In genomic region chr19:38760441-38760840, GRCm38 (mm10) we compare ENCODE assay signal across 19 mouse cellular contexts. TPM values are rescaled to one million over a fixed set of nuclear protein-coding genes. Genes with fewer than 3 reads are reported as not detected.
DNase-seq lines count a peak whose midpoint lies in the region; ATAC-seq and TF ChIP-seq lines count a peak whose summit lies in the region.
"Had no signal": no experiment of that assay in that cellular context is flagged by ENCODE, and none has a peak within 500 bp of the region (broad histone marks: within the 10 kb centered on the region; RNA-seq: fewer than 3 reads in every experiment).

No protein-coding gene starts in this region.

- H3K9ac ChIP-seq in heart, embryonic 13.5 days, result no peak overlapping the region
- H3K9ac ChIP-seq in heart, adult 2 months (ENCODE audit: low read depth, low read length), result no peak overlapping the region
- H3K9ac ChIP-seq in lung, postnatal 0 days (replicated peaks; ENCODE audit: low read depth), result no peak overlapping the region
- H3K9ac ChIP-seq: embryonic facial prominence, embryonic 12.5 days; forebrain, embryonic 12.5 days; hindbrain, embryonic 12.5 days had no signal

- WGBS in heart, embryonic 13.5 days, result 47% methylated on average over 3 of the region's 3 CpGs
- WGBS in heart, adult 2 months, result 55% methylated on average over 3 of the region's 3 CpGs
- 56% methylated on average over 3 of the region's 3 CpGs for WGBS in lung, postnatal 0 days
- WGBS in lung, adult 2 months, result 43% methylated on average over 3 of the region's 3 CpGs

- H3K27ac ChIP-seq in heart, embryonic 13.5 days (replicated peaks), result peak overlapping the region; percentile 7; the same call in 1 of the 2 replicates
- no peak overlapping the region for H3K27ac ChIP-seq in heart, adult 2 months
- H3K27ac ChIP-seq in lung, postnatal 0 days (ENCODE audit: low read length), result no peak overlapping the region
- H3K27ac ChIP-seq: embryonic facial prominence, embryonic 12.5 days; forebrain, embryonic 12.5 days; hindbrain, embryonic 12.5 days had no signal

- TF ChIP-seq EP300 in heart, adult 2 months (IDR thresholded peaks at IDR 0.05; ENCODE audit: insufficient read depth, low read depth, low read length), result no peak
- no peak for TF ChIP-seq EP300 in lung, postnatal 0 days (IDR thresholded peaks at IDR 0.05)

- H3K4me3 ChIP-seq in heart, embryonic 13.5 days, result no peak overlapping the region
- no peak overlapping the region for H3K4me3 ChIP-seq in heart, adult 2 months
- no peak overlapping the region for H3K4me3 ChIP-seq in lung, postnatal 0 days (ENCODE audit: low read depth, low read length)
- no peak overlapping the region for H3K4me3 ChIP-seq in lung, adult 2 months (replicated peaks; ENCODE audit: extremely low read depth, low read depth, low read length)
- H3K4me3 ChIP-seq: embryonic facial prominence, embryonic 12.5 days; forebrain, embryonic 12.5 days; hindbrain, embryonic 12.5 days had no signal

- no peak for DNase-seq in heart, adult 2 months
- no peak for DNase-seq in lung, postnatal 0 days (ENCODE audit: low spot score)
- DNase-seq in lung, adult 2 months, result no peak
- peak; percentile 41 for DNase-seq in NIH3T3 (ENCODE audit: low read depth)
- DNase-seq in urinary bladder, adult 18-20 months (ENCODE audit: low spot score in 2 of 2), result no peak
- DNase-seq in adrenal gland, postnatal 25 days, result no peak
- DNase-seq: adrenal gland, postnatal 36 days; cerebellum, adult 2 months; cerebellum, postnatal 10 days; gastrocnemius, postnatal 10 days; heart, postnatal 10 days; heart, postnatal 4 days had no signal

- TF ChIP-seq CTCF in heart, adult 2 months (IDR thresholded peaks at IDR 0.05), result no peak
- no peak for TF ChIP-seq CTCF in lung, postnatal 0 days (IDR thresholded peaks at IDR 0.05)
- TF ChIP-seq CTCF in lung, adult 2 months (IDR thresholded peaks at IDR 0.05; ENCODE audit: insufficient read depth, low read length), result no peak

- H3K4me2 ChIP-seq in heart, embryonic 13.5 days, result no peak overlapping the region
- no peak overlapping the region for H3K4me2 ChIP-seq in lung, postnatal 0 days (replicated peaks; ENCODE audit: low read depth, low read length)
- H3K4me2 ChIP-seq: embryonic facial prominence, embryonic 12.5 days; forebrain, embryonic 12.5 days; hindbrain, embryonic 12.5 days had no signal

- no peaks in the 10 kb centered on the region for H3K27me3 ChIP-seq in heart, embryonic 13.5 days (replicated peaks)
- H3K27me3 ChIP-seq in heart, adult 2 months (ENCODE audit: control insufficient read depth, insufficient read depth, low read length), result no peaks in the 10 kb centered on the region
- H3K27me3 ChIP-seq in lung, postnatal 0 days (replicated peaks; ENCODE audit: insufficient read depth, low read length), result no peaks in the 10 kb centered on the region
- H3K27me3 ChIP-seq: embryonic facial prominence, embryonic 12.5 days; forebrain, embryonic 12.5 days; hindbrain, embryonic 12.5 days had no signal

- no peak for ATAC-seq in heart, embryonic 13.5 days (ENCODE audit: extremely low read depth, insufficient number of reproducible peaks, low FRiP score, low TSS enrichment)
- ATAC-seq in lung, postnatal 0 days, result 0 out of 2 replicates have a peak, but pooled peaks have one; percentile 4
- ATAC-seq: forebrain, embryonic 16.5 days; hindbrain, embryonic 16.5 days; inflammation-experienced regulatory T-cells, adult 6 months had no signal

- no peaks in the 10 kb centered on the region for H3K9me3 ChIP-seq in heart, embryonic 13.5 days
- H3K9me3 ChIP-seq in lung, postnatal 0 days (ENCODE audit: low read length), result no peaks in the 10 kb centered on the region
- H3K9me3 ChIP-seq: embryonic facial prominence, embryonic 12.5 days; forebrain, embryonic 12.5 days; hindbrain, embryonic 12.5 days had no signal

- H3K36me3 ChIP-seq in heart, embryonic 13.5 days, result peaks cover 26% of the 10 kb centered on the region
- H3K36me3 ChIP-seq in heart, adult 2 months (ENCODE audit: control insufficient read depth, insufficient read depth, low read length), result no peaks in the 10 kb centered on the region
- no peaks in the 10 kb centered on the region for H3K36me3 ChIP-seq in lung, postnatal 0 days (ENCODE audit: insufficient read depth, low read length)
- H3K36me3 ChIP-seq: embryonic facial prominence, embryonic 12.5 days; forebrain, embryonic 12.5 days; hindbrain, embryonic 12.5 days had no signal

- TF ChIP-seq POLR2A in heart, adult 2 months (IDR thresholded peaks at IDR 0.05; ENCODE audit: insufficient read depth, low read depth, low read length), result no peak
- no peak for TF ChIP-seq POLR2A in lung, adult 2 months (IDR thresholded peaks at IDR 0.05; ENCODE audit: borderline replicate concordance, extremely low read depth, low read depth, low read length)

- no peaks in the 10 kb centered on the region for H3K79me2 ChIP-seq in heart, adult 2 months (replicated peaks; ENCODE audit: control insufficient read depth, insufficient read depth, low read length)

- intact Hi-C loops in heart, adult 2 months (cut with DNase I), result no loop called here

- peaks cover 20% of the 10 kb centered on the region for H3K4me1 ChIP-seq in heart, embryonic 13.5 days
- H3K4me1 ChIP-seq in heart, adult 2 months (ENCODE audit: control insufficient read depth, insufficient read depth, low read length), result peaks cover 5% of the 10 kb centered on the region
- no peaks in the 10 kb centered on the region for H3K4me1 ChIP-seq in lung, postnatal 0 days (ENCODE audit: insufficient read depth, low read depth, low read length)
- H3K4me1 ChIP-seq in lung, adult 2 months (ENCODE audit: control insufficient read depth, insufficient read depth, low read length), result no peaks in the 10 kb centered on the region
- H3K4me1 ChIP-seq: forebrain, embryonic 12.5 days; hindbrain, embryonic 12.5 days had no signal

RNA-seq across cellular contexts. Expression of gene Noc3l, which starts 58.6 kb away (rescaled TPM):
- 4.0 and 4.1 TPM in 2 replicates for polyA plus RNA-seq in heart, embryonic 13.5 days (2015; fragmentation: Nextera tagmentation; extraction: Ambion mirVana)
- 1 to 10 TPM; 6.7 to 7.6 TPM for total RNA-seq in heart, adult 2 months (2021)
- polyA plus RNA-seq in heart, adult 2 months (2012; rRNA removed), result 1.8 and 2.8 TPM in 2 replicates
- polyA plus RNA-seq in lung, postnatal 0 days (2015; fragmentation: Nextera tagmentation; extraction: Ambion mirVana), result 1.9 and 2.3 TPM in 2 replicates
- 1.9 and 2.7 TPM in 2 replicates for polyA plus RNA-seq in lung, adult 2 months (2012; rRNA removed)
- 16.1 and 17.7 TPM in 2 replicates for total RNA-seq in adrenal gland, postnatal 25 days (2021)
